ENCODE assay signal across 22 mouse cellular contexts in the genomic region with DNA sequence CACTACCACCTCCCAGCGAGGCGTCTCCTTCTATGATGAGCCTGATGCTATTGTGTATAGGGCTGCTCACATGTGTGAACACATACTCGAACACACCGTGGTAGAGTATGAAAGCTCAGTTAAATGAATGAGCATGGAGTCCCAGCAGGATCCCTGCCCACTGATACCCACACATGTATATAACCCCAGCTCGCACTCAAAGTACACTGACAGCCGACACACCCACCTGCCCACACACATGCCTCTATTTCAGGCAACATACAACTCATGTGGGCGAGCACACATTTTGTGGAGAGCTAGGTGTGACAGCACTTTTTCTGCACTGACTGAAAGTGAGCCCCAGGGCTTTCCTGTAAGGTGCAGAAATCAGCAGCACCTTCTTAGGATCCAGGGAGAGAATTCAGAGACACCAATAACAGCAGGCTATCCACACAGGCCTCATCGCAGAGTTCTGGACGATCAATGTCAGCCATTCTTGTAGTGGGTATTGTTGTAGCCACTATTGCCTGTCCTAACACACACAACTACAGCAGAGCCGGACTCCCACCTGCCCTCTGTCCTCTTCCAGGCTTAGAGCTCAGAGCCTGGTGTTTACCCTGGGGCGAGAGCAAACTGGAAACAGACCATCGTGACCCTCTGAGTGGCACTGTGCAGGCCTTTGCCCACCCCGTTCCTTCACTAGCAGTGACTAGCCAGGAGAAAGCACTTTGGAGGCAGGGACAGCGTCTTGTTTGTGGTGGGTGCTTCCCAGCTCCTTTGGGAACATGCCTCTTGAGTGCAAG. TPM values are rescaled to one million over a fixed set of nuclear protein-coding genes. Genes with fewer than 3 reads are reported as not detected.
A peak's percentile ranks its signal among the peaks of the same experiment; 100 is the strongest.
DNase-seq lines count a peak whose midpoint lies in the region; ATAC-seq and TF ChIP-seq lines count a peak whose summit lies in the region.
"Had no signal": no experiment of that assay in that cellular context is flagged by ENCODE, and none has a peak within 500 bp of the region (broad histone marks: within the 10 kb centered on the region; RNA-seq: fewer than 3 reads in every experiment).

No protein-coding gene starts in this region.

- no peak overlapping the region for H3K4me3 ChIP-seq in liver, embryonic 12.5 days
- H3K4me3 ChIP-seq in small intestine, adult 2 months (ENCODE audit: low read depth, low read length) = peak overlapping the region; percentile 50; the same call in 1 of the 2 replicates
- H3K4me3 ChIP-seq: embryonic facial prominence, embryonic 12.5 days had no signal

- H3K27me3 ChIP-seq in liver, embryonic 12.5 days (replicated peaks) = peaks cover 25% of the 10 kb centered on the region
- H3K27me3 ChIP-seq in small intestine, adult 2 months (ENCODE audit: control insufficient read depth, insufficient read depth, low read length) = no peaks in the 10 kb centered on the region
- H3K27me3 ChIP-seq: embryonic facial prominence, embryonic 12.5 days had no signal

- H3K36me3 ChIP-seq in liver, embryonic 12.5 days = no peaks in the 10 kb centered on the region
- peaks cover 5% of the 10 kb centered on the region; the same call in 1 of the 2 replicates for H3K36me3 ChIP-seq in small intestine, adult 2 months (ENCODE audit: control insufficient read depth, insufficient read depth, low read length)
- H3K36me3 ChIP-seq: embryonic facial prominence, embryonic 12.5 days; G1E had no signal

- peak; percentile 55; the same call in 1 of the 2 replicates for ATAC-seq in liver, embryonic 12.5 days

- intact Hi-C loops in heart, postnatal 14 days (cut with DNase I) = no loop called here

- H3K4me1 ChIP-seq in liver, embryonic 12.5 days = peaks cover 11% of the 10 kb centered on the region; the same call in 1 of the 2 replicates
- H3K4me1 ChIP-seq in small intestine, adult 2 months (ENCODE audit: control insufficient read depth, insufficient read depth, insufficient read length, low read length) = peaks cover 22% of the 10 kb centered on the region
- H3K4me1 ChIP-seq: embryonic facial prominence, embryonic 12.5 days had no signal

- WGBS in liver, embryonic 12.5 days (ENCODE audit: insufficient replicate concordance) = 73% methylated on average over 14 of the region's 14 CpGs
- WGBS in small intestine, adult 2 months = 81% methylated on average over 14 of the region's 14 CpGs

- no peak overlapping the region for H3K4me2 ChIP-seq in liver, embryonic 12.5 days
- H3K4me2 ChIP-seq: embryonic facial prominence, embryonic 12.5 days; hindbrain, embryonic 14.5 days had no signal

- no peak for TF ChIP-seq CTCF in small intestine, adult 2 months (IDR thresholded peaks at IDR 0.05; ENCODE audit: extremely low read depth, insufficient read length, insufficient replicate concordance, low read depth, low read length)

- no peak overlapping the region for H3K9ac ChIP-seq in liver, embryonic 12.5 days
- H3K9ac ChIP-seq: embryonic facial prominence, embryonic 12.5 days; hindbrain, embryonic 14.5 days had no signal

- H3K27ac ChIP-seq in liver, embryonic 12.5 days = no peak overlapping the region
- H3K27ac ChIP-seq in small intestine, adult 2 months (ENCODE audit: insufficient read depth, low read depth, low read length) = no peak overlapping the region
- H3K27ac ChIP-seq: embryonic facial prominence, embryonic 12.5 days; hindbrain, embryonic 14.5 days; stomach, postnatal 0 days had no signal

- no peaks in the 10 kb centered on the region for H3K9me3 ChIP-seq in liver, embryonic 12.5 days (replicated peaks)
- H3K9me3 ChIP-seq: embryonic facial prominence, embryonic 12.5 days; G1E had no signal

- DNase-seq in heart, adult 11 months = peak; percentile 85
- no peak for DNase-seq in heart, postnatal 14 days
- no peak for DNase-seq in liver
- DNase-seq in left cerebral cortex, adult 9 months (ENCODE audit: low spot score in 2 of 2) = peak; percentile 78 to 79
- DNase-seq in adrenal gland, adult (ENCODE audit: inconsistent age in 2 of 2, low spot score in 1 of 2) = no peak
- DNase-seq: adrenal gland, postnatal 10 days; cerebellum, postnatal 36 days; gastrocnemius, postnatal 25 days; kidney, adult 18-20 months; lung, postnatal 4 days; midbrain, embryonic 14.5 days had no signal

- TF ChIP-seq POLR2A in small intestine, adult 2 months (IDR thresholded peaks at IDR 0.05; ENCODE audit: low read depth, low read length) = no peak

RNA-seq across cellular contexts. Expression of gene Tldc2, which starts 0.9 kb away (rescaled TPM):
- not detected for total RNA-seq in heart, postnatal 14 days (2021)
- polyA plus RNA-seq in liver, embryonic 12.5 days (2016; fragmentation: Nextera tagmentation; extraction: Ambion mirVana) = 0.29 TPM in 1 of 2 replicates, not detected in the other
- polyA plus RNA-seq in small intestine, adult 2 months (2012; rRNA removed) = 8.8 and 12.4 TPM in 2 replicates
- total RNA-seq: adrenal gland, postnatal 10 days; G1E; gastrocnemius, postnatal 25 days; layer of hippocampus, adult 18-20 months had no signal
- polyA plus RNA-seq: embryonic facial prominence, embryonic 12.5 days; forebrain, embryonic 11.5 days; G1E; heart, embryonic 14.5 days; hindbrain, embryonic 14.5 days; limb, embryonic 14.5 days; midbrain, embryonic 14.5 days; spleen, adult 2 months; stomach, postnatal 0 days had no signal

RNA-seq across cellular contexts. Expression of gene Soga1, which starts 8.7 kb away (rescaled TPM):
- 10 to 100 TPM; 22.8 to 23.8 TPM for total RNA-seq in heart, postnatal 14 days (2021)
- polyA plus RNA-seq in liver, embryonic 12.5 days (2016; fragmentation: Nextera tagmentation; extraction: Ambion mirVana) = 3.4 TPM in 2 replicates
- polyA plus RNA-seq in small intestine, adult 2 months (2012; rRNA removed) = 4.6 and 6.3 TPM in 2 replicates

RNA-seq across cellular contexts. Expression of gene Samhd1, which starts 47.3 kb away (rescaled TPM):
- 10 to 100 TPM; 21.9 to 22.4 TPM for total RNA-seq in heart, postnatal 14 days (2021)
- 23.0 and 24.9 TPM in 2 replicates for polyA plus RNA-seq in liver, embryonic 12.5 days (2016; fragmentation: Nextera tagmentation; extraction: Ambion mirVana)
- polyA plus RNA-seq in small intestine, adult 2 months (2012; rRNA removed) = 18.9 and 47.7 TPM in 2 replicates

Comparison
In these comparisons a context has a peak if more than half of its experiments do, and no peak if none do; other contexts are left out.
1. DNase-seq: peak in heart, adult 11 months (single experiment) and left cerebral cortex, adult 9 months (2 of 2); none in heart, postnatal 14 days (0 of 2), liver (single experiment) and adrenal gland, adult (0 of 2).